Mouse (Mus musculus) forebrain, embryonic 11.5 days (tissue): ENCODE data around the gene Fat3. TPM values are rescaled to one million over a fixed set of nuclear protein-coding genes. Genes with fewer than 3 reads are reported as not detected.

Experiments used
- ATAC-seq: fragments of 200-750 bp; cut with Nextera tagmentation; replicated peaks from 2 replicates; pipeline ENCODE4 v1.8.0; 2017; ENCODE audit warnings: moderate TSS enrichment; ENCODE audit not compliant: low FRiP score
- DNase-seq: peaks from one replicate; pipeline ENCODE4 v3.0.0-alpha.2; 2017; ENCODE audit warnings: low spot score
- H3K27ac ChIP-seq: fragments of 300-500 bp; sonication (generic); 2 replicates; pipeline ENCODE4 v1.5.1; 2014; ENCODE audit warnings: low read depth, low read length
- H3K27me3 ChIP-seq: fragments of 300-500 bp; sonication (generic); 2 replicates; pipeline ENCODE4 v1.6.1; 2014; ENCODE audit warnings: mild to moderate bottlenecking, low read length, mixed read lengths; ENCODE audit not compliant: control insufficient read depth, insufficient read depth
- H3K36me3 ChIP-seq: fragments of 300-500 bp; sonication (generic); 2 replicates; pipeline ENCODE4 v1.6.1; 2014; ENCODE audit warnings: mild to moderate bottlenecking, low read length, moderate library complexity, mixed read lengths; ENCODE audit not compliant: control insufficient read depth, insufficient read depth
- H3K4me1 ChIP-seq: fragments of 300-500 bp; sonication (generic); replicated peaks from 2 replicates; pipeline ENCODE4 v1.6.1; 2014; ENCODE audit warnings: low read length, mixed read lengths; ENCODE audit not compliant: control insufficient read depth, insufficient read depth
- H3K4me2 ChIP-seq: fragments of 300-500 bp; sonication (generic); 2 replicates; pipeline ENCODE4 v1.6.1; 2014; ENCODE audit warnings: low read depth, mild to moderate bottlenecking, low read length, moderate library complexity, mixed read lengths; ENCODE audit not compliant: severe bottlenecking
- H3K4me3 ChIP-seq: fragments of 300-500 bp; sonication (generic); 2 replicates; pipeline ENCODE4 v1.5.1; 2014; ENCODE audit warnings: low read depth, low read length
- H3K9ac ChIP-seq: fragments of 300-500 bp; sonication (generic); 2 replicates; pipeline ENCODE4 v1.6.1; 2014; ENCODE audit warnings: low read length
- H3K9me3 ChIP-seq: fragments of 300-500 bp; sonication (generic); 2 replicates; pipeline ENCODE4 v1.6.1; 2016; ENCODE audit warnings: low read length, mixed read lengths; ENCODE audit not compliant: control insufficient read depth
- WGBS: fragments of 180-500 bp; shearing (Covaris S2); extraction: QIAGEN DNeasy Blood & Tissue Kit; methylation state at CpG from one replicate; pipeline ENCODE4 v1.1.7; 2014; 5-methylcytosine and 5-hydroxymethylcytosine counted together
- polyA plus RNA-seq: library from polyadenylated mRNA; unstranded; fragments of >200 nt; fragmentation: Nextera tagmentation; extraction: Ambion mirVana; gene quantifications from 2 replicates; pipeline ENCODE4 v1.2.1, GENCODE M21; 2014

Gene Fat3
- polyA plus RNA-seq, 1 experiment from 2014 or later = 12.4 TPM

GRCm38 (mm10) chr9:15939594-15939993, 561.5 kb downstream of the Fat3 start:
- DNase-seq = no peak

GRCm38 (mm10) chr9:15937837-15938514, 563.1 kb downstream of the Fat3 start:
- no peak overlapping the region for H3K27ac ChIP-seq
- no peaks in the 10 kb centered on the region for H3K36me3 ChIP-seq
- H3K4me2 ChIP-seq = no peak overlapping the region
- ATAC-seq = no peak
- no peak overlapping the region for H3K9ac ChIP-seq
- no peak overlapping the region for H3K4me3 ChIP-seq
- no peaks in the 10 kb centered on the region for H3K27me3 ChIP-seq
- WGBS = 78% methylated on average over 28 of the region's 28 CpGs
- peak; percentile 50 for DNase-seq
- no peaks in the 10 kb centered on the region for H3K4me1 ChIP-seq
- no peaks in the 10 kb centered on the region for H3K9me3 ChIP-seq

More at GRCm38 (mm10) chr9:15939594-15939993, 561.5 kb downstream of the Fat3 start:
- Histone ChIP-seq H3K27ac (no peak overlapping the region), H3K27me3 (no peaks in the 10 kb centered on the region), H3K4me3 (no peak overlapping the region), H3K36me3 (no peaks in the 10 kb centered on the region; the same call in 1 of the 2 replicates), H3K9ac (no peak overlapping the region), H3K9me3 (no peaks in the 10 kb centered on the region), H3K4me1 (0 out of 2 replicates have a peak, but pooled peaks cover 1% of the 10 kb centered on the region), H3K4me2 (no peak overlapping the region)
- 43% methylated on average over 2 of the region's 2 CpGs for WGBS
- no peak for ATAC-seq

GRCm38 (mm10) chr9:15930928-15931443, 570.1 kb downstream of the Fat3 start:
- DNase-seq (no peak), ATAC-seq (no peak)
- Histone ChIP-seq H3K4me3 (no peak overlapping the region), H3K4me1 (no peaks in the 10 kb centered on the region), H3K27me3 (no peaks in the 10 kb centered on the region), H3K9ac (no peak overlapping the region), H3K9me3 (no peaks in the 10 kb centered on the region), H3K36me3 (no peaks in the 10 kb centered on the region), H3K4me2 (no peak overlapping the region), H3K27ac (no peak overlapping the region)
- WGBS = 90% methylated on average over 5 of the region's 5 CpGs

GRCm38 (mm10) chr9:15928331-15928730, 572.8 kb downstream of the Fat3 start:
- no peak for ATAC-seq
- H3K27me3 ChIP-seq = no peaks in the 10 kb centered on the region

GRCm38 (mm10) chr9:15927378-15928083, 573.6 kb downstream of the Fat3 start:
- DNase-seq (no peak), ATAC-seq (no peak)
- no peaks in the 10 kb centered on the region for H3K36me3 ChIP-seq
- H3K9me3 ChIP-seq = no peaks in the 10 kb centered on the region
- H3K4me2 ChIP-seq = no peak overlapping the region
- no peaks in the 10 kb centered on the region for H3K27me3 ChIP-seq
- WGBS = 85% methylated on average over 5 of the region's 5 CpGs
- H3K27ac ChIP-seq = no peak overlapping the region
- H3K9ac ChIP-seq = no peak overlapping the region
- H3K4me3 ChIP-seq = no peak overlapping the region
- H3K4me1 ChIP-seq = no peaks in the 10 kb centered on the region

More at GRCm38 (mm10) chr9:15928331-15928730, 572.8 kb downstream of the Fat3 start:
- H3K4me2 ChIP-seq = no peak overlapping the region
- WGBS = 85% methylated on average over 2 of the region's 2 CpGs
- no peak overlapping the region for H3K4me3 ChIP-seq
- DNase-seq = no peak
- no peaks in the 10 kb centered on the region for H3K9me3 ChIP-seq
- H3K9ac ChIP-seq = no peak overlapping the region
- no peaks in the 10 kb centered on the region for H3K4me1 ChIP-seq
- no peaks in the 10 kb centered on the region for H3K36me3 ChIP-seq
- H3K27ac ChIP-seq = no peak overlapping the region

GRCm38 (mm10) chr9:15925237-15925636, 575.8 kb downstream of the Fat3 start:
- Histone ChIP-seq H3K9ac (no peak overlapping the region), H3K4me1 (no peaks in the 10 kb centered on the region), H3K27me3 (no peaks in the 10 kb centered on the region), H3K4me3 (no peak overlapping the region), H3K36me3 (no peaks in the 10 kb centered on the region), H3K9me3 (no peaks in the 10 kb centered on the region), H3K27ac (no peak overlapping the region), H3K4me2 (no peak overlapping the region)
- DNase-seq (no peak), ATAC-seq (no peak)
- 93% methylated on average over 5 of the region's 5 CpGs for WGBS

- no peaks in the 10 kb centered on the region for H3K9me3 ChIP-seq
- ATAC-seq (no peak), DNase-seq (no peak)
- no peak overlapping the region for H3K4me3 ChIP-seq
- no peak overlapping the region for H3K9ac ChIP-seq
- WGBS = 88% methylated on average over 4 of the region's 4 CpGs
- no peak overlapping the region for H3K4me2 ChIP-seq
- no peaks in the 10 kb centered on the region for H3K27me3 ChIP-seq
- no peak overlapping the region for H3K27ac ChIP-seq
- H3K36me3 ChIP-seq = no peaks in the 10 kb centered on the region
- H3K4me1 ChIP-seq = no peaks in the 10 kb centered on the region
Observed at GRCm38 (mm10) chr9:15920271-15920670, 580.8 kb downstream of the Fat3 start.

- ATAC-seq = no peak; the same call in 1 of the 2 replicates
Observed at GRCm38 (mm10) chr9:15919373-15920005, 581.6 kb downstream of the Fat3 start.

More at GRCm38 (mm10) chr9:15919373-15920005, 581.6 kb downstream of the Fat3 start:
- Histone ChIP-seq H3K27ac (no peak overlapping the region), H3K36me3 (no peaks in the 10 kb centered on the region; the same call in 1 of the 2 replicates), H3K27me3 (no peaks in the 10 kb centered on the region), H3K9ac (no peak overlapping the region), H3K4me1 (no peaks in the 10 kb centered on the region), H3K4me2 (no peak overlapping the region), H3K4me3 (no peak overlapping the region), H3K9me3 (no peaks in the 10 kb centered on the region)
- 80% methylated on average over 5 of the region's 5 CpGs for WGBS
- no peak for DNase-seq
